ENCODE assay signal across 8 mouse cellular contexts in genomic region chr13:102593405-102594200, GRCm38 (mm10).
DNase-seq lines count a peak whose midpoint lies in the region; ATAC-seq and TF ChIP-seq lines count a peak whose summit lies in the region.
"Had no signal": no experiment of that assay in that cellular context is flagged by ENCODE, and none has a peak within 500 bp of the region (broad histone marks: within the 10 kb centered on the region; RNA-seq: fewer than 3 reads in every experiment).

No protein-coding gene starts in this region.

- DNase-seq in spleen, postnatal 36 days (ENCODE audit: low spot score in 2 of 2), result peak; percentile 4 to 5
- DNase-seq in spleen, adult 18-20 months, result no peak
- DNase-seq in heart, adult 8-10 months (ENCODE audit: low spot score), result peak; percentile 83
- DNase-seq in left cerebral cortex, adult 2 months (ENCODE audit: extremely low spot score in 1 of 2, low spot score in 2 of 2), result peak in 1 of 2 experiments; percentile 28
- DNase-seq in right cerebral cortex, postnatal 36 days (ENCODE audit: low spot score in 2 of 2), result peak; percentile 24 to 30
- DNase-seq in spleen, postnatal 10 days (ENCODE audit: low spot score in 2 of 2), result no peak
- no peak for DNase-seq in forebrain, embryonic 11.5 days (ENCODE audit: low spot score)
- DNase-seq: liver, embryonic 13.5 days had no signal

- H3K4me1 ChIP-seq in forebrain, embryonic 11.5 days (replicated peaks; ENCODE audit: control insufficient read depth, insufficient read depth, low read length), result no peaks in the 10 kb centered on the region
- H3K4me1 ChIP-seq: liver, embryonic 13.5 days had no signal

- H3K9ac ChIP-seq in forebrain, embryonic 11.5 days (ENCODE audit: low read length), result no peak overlapping the region
- H3K9ac ChIP-seq: liver, embryonic 13.5 days had no signal

- no peaks in the 10 kb centered on the region for H3K27me3 ChIP-seq in forebrain, embryonic 11.5 days (ENCODE audit: control insufficient read depth, insufficient read depth, low read length)
- H3K27me3 ChIP-seq: liver, embryonic 13.5 days had no signal

- no peak for ATAC-seq in forebrain, embryonic 11.5 days (replicated peaks; ENCODE audit: low FRiP score)

- no peak for TF ChIP-seq CTCF in left cerebral cortex, adult 2 months (IDR thresholded peaks at IDR 0.05)

- H3K9me3 ChIP-seq in forebrain, embryonic 11.5 days (ENCODE audit: control insufficient read depth, low read length), result no peaks in the 10 kb centered on the region
- H3K9me3 ChIP-seq: liver, embryonic 13.5 days had no signal

- WGBS in forebrain, embryonic 11.5 days, result 90% methylated on average over 12 of the region's 12 CpGs

- intact Hi-C loops in left cerebral cortex, adult 2 months (cut with DNase I), result no loop called here

- peak overlapping the region; percentile 73 for H3K27ac ChIP-seq in left cerebral cortex, adult 2 months
- no peak overlapping the region for H3K27ac ChIP-seq in forebrain, embryonic 11.5 days (ENCODE audit: low read depth, low read length)
- H3K27ac ChIP-seq: liver, embryonic 13.5 days had no signal

- no peak overlapping the region for H3K4me3 ChIP-seq in left cerebral cortex, adult 2 months
- no peak overlapping the region for H3K4me3 ChIP-seq in forebrain, embryonic 11.5 days (ENCODE audit: low read depth, low read length)
- H3K4me3 ChIP-seq: liver, embryonic 13.5 days had no signal

- no peak overlapping the region for H3K4me2 ChIP-seq in forebrain, embryonic 11.5 days (ENCODE audit: low read depth, low read length, severe bottlenecking)
- H3K4me2 ChIP-seq: liver, embryonic 13.5 days had no signal

- no peaks in the 10 kb centered on the region for H3K36me3 ChIP-seq in forebrain, embryonic 11.5 days (ENCODE audit: control insufficient read depth, insufficient read depth, low read length)
- H3K36me3 ChIP-seq: liver, embryonic 13.5 days had no signal

Comparison
In these comparisons a context has a peak if more than half of its experiments do, and no peak if none do; other contexts are left out.
1. DNase-seq: peak in spleen, postnatal 36 days (2 of 2), heart, adult 8-10 months (single experiment) and right cerebral cortex, postnatal 36 days (2 of 2); none in spleen, adult 18-20 months (0 of 2), spleen, postnatal 10 days (0 of 2) and forebrain, embryonic 11.5 days (single experiment).